Mouse (Mus musculus): ENCODE data around the gene Armc8. TPM values are rescaled to one million over a fixed set of nuclear protein-coding genes. Genes with fewer than 3 reads are reported as not detected.

The Armc8 gene
- polyA plus RNA-seq, 1 experiment: 23.9 TPM

DNA sequence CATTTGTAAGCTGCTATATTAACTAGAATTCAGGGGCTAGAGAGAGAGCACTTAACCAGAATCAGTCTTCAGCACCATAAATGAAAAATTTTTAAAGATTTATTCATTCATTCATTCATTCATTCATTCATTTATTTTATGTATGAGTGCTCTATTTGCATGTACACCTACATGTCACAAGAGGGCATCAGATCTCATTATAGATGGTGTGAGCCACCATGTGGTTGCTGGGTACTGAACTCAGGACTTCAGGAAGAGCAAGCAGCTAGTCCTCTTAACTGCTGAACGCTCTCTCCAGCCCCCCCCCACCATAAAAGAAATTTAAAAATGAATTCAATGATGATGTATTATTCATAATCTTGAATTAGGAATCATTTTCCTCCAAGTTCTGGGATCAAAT, 22.4 kb downstream of the Armc8 start:
- Histone ChIP-seq H3K4me3 (ENCODE audit: insufficient read depth, low read length) (no peak overlapping the region), H3K4me1 (ENCODE audit: control insufficient read depth, insufficient read depth, low read length) (no peaks in the 10 kb centered on the region), H3K27ac (ENCODE audit: insufficient read depth, low read length) (no peak overlapping the region)
- TF ChIP-seq CTCF (IDR thresholded peaks at IDR 0.05; ENCODE audit: borderline replicate concordance, insufficient read depth, low read length): no peak
- TF ChIP-seq POLR2A (IDR thresholded peaks at IDR 0.05; ENCODE audit: low read depth, low read length): no peak

GRCm38 (mm10) chr9:99531865-99532264, 36.8 kb downstream of the Armc8 start:
- TF ChIP-seq CTCF (IDR thresholded peaks at IDR 0.05; ENCODE audit: borderline replicate concordance, insufficient read depth, low read length) (no peak), POLR2A (IDR thresholded peaks at IDR 0.05; ENCODE audit: low read depth, low read length) (no peak)
- no peak overlapping the region for H3K27ac ChIP-seq (ENCODE audit: insufficient read depth, low read length)
- no peak overlapping the region for H3K4me3 ChIP-seq (ENCODE audit: insufficient read depth, low read length)
- H3K4me1 ChIP-seq (ENCODE audit: control insufficient read depth, insufficient read depth, low read length): no peaks in the 10 kb centered on the region

DNA sequence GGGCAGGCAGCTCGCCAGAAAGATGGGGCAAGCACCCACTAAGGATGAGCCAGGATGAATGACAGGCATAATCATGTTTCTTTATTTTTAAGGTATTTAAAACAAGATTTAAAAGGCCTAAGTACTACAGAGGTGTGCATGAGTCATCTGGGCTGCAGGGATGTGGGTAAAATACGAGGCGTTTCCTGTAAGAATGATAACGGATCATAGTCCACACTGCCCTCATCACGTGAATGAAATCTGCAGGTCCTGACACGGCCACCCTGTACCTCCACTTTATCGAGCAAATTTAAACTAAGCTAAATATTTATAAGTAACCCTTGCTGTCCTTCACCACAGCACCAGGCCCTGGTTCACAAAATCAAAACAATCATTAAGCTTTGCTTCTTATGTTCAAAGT, 62.8 kb downstream of the Armc8 start:
- Histone ChIP-seq H3K4me1 (ENCODE audit: control insufficient read depth, insufficient read depth, low read length) (no peaks in the 10 kb centered on the region), H3K4me3 (ENCODE audit: insufficient read depth, low read length) (no peak overlapping the region), H3K27ac (ENCODE audit: insufficient read depth, low read length) (no peak overlapping the region)
- TF ChIP-seq CTCF (IDR thresholded peaks at IDR 0.05; ENCODE audit: borderline replicate concordance, insufficient read depth, low read length) (no peak), POLR2A (IDR thresholded peaks at IDR 0.05; ENCODE audit: low read depth, low read length) (no peak)

DNA sequence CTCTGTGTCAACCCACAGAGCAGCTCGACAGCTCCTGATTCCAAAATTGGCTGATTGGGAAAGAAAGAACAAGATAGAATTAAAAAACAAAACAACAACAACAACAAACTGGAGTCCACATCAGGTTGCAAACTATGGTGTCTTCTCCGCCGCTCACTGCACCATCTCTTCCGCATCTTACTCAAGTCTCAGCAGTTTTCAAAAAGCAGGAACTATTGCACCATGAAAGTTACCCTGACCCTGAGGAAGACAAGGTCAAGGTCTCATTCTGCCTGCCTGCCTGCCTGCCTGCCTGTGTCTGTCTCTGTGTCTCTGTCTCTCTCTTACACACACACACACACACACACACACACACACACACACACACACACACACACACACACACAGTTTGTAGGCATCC, 69.4 kb downstream of the Armc8 start:
- H3K4me3 ChIP-seq (ENCODE audit: insufficient read depth, low read length): no peak overlapping the region
- TF ChIP-seq CTCF (IDR thresholded peaks at IDR 0.05; ENCODE audit: borderline replicate concordance, insufficient read depth, low read length) (no peak), POLR2A (IDR thresholded peaks at IDR 0.05; ENCODE audit: low read depth, low read length) (no peak)
- no peak overlapping the region for H3K27ac ChIP-seq (ENCODE audit: insufficient read depth, low read length)
- H3K4me1 ChIP-seq (ENCODE audit: control insufficient read depth, insufficient read depth, low read length): no peaks in the 10 kb centered on the region

DNA sequence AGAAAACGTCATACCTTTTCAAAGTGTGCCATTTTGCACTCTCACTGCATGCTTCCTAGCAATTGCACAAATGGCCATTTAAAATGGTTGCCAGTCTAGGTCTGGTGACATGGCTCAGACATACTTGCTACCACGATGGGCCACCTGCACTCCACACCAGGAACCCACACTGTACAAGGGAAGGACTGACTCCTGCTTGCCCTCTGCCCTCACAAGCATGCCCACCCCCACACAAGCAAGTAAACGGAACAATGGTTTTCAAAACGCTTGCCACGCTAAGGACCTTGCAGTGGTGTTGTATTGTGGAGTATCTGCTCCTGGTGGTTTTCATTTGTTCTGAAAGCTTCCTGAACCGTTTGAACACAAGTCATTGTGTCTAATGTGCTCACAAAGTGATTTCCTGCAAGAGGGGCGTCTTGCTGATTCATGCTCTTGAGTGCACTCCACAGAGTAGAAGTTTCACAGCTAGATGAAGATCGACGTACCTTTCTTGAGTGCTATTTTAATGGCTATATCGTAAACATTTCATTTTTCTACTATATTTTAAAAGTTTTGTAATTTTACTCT, 76.0 kb downstream of the Armc8 start:
- H3K4me3 ChIP-seq (ENCODE audit: insufficient read depth, low read length): no peak overlapping the region
- no peaks in the 10 kb centered on the region for H3K4me1 ChIP-seq (ENCODE audit: control insufficient read depth, insufficient read depth, low read length)
- TF ChIP-seq CTCF (IDR thresholded peaks at IDR 0.05; ENCODE audit: borderline replicate concordance, insufficient read depth, low read length) (no peak), POLR2A (IDR thresholded peaks at IDR 0.05; ENCODE audit: low read depth, low read length) (no peak)
- H3K27ac ChIP-seq (ENCODE audit: insufficient read depth, low read length): no peak overlapping the region

- Histone ChIP-seq H3K27ac (ENCODE audit: insufficient read depth, low read length) (no peak overlapping the region), H3K4me3 (ENCODE audit: insufficient read depth, low read length) (no peak overlapping the region), H3K4me1 (ENCODE audit: control insufficient read depth, insufficient read depth, low read length) (no peaks in the 10 kb centered on the region)
- TF ChIP-seq CTCF (IDR thresholded peaks at IDR 0.05; ENCODE audit: borderline replicate concordance, insufficient read depth, low read length): no peak
- TF ChIP-seq POLR2A (IDR thresholded peaks at IDR 0.05; ENCODE audit: low read depth, low read length): no peak
Observed at GRCm38 (mm10) chr9:99491050-99491449, 77.6 kb downstream of the Armc8 start.

DNA sequence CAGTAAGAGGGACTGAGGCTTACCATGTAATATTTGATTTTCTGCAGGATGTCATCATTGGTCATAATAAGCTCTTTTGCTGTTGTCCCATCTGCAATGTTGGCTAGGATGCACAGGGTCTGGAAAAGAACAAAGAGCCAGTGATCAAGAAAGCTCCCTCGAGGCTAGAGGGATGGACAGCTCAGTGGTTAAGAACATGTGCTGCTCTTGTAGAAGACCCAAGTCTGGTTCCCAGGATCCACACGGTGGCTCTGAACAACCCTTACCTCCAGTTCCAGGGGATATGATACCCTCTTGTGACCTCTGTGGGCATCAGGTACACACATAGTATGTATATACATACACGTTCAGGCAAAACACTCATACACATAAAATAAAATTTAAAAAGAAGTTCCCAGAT, 80.9 kb downstream of the Armc8 start:
- TF ChIP-seq CTCF (IDR thresholded peaks at IDR 0.05; ENCODE audit: borderline replicate concordance, insufficient read depth, low read length) (no peak), POLR2A (IDR thresholded peaks at IDR 0.05; ENCODE audit: low read depth, low read length) (no peak)
- no peak overlapping the region for H3K27ac ChIP-seq (ENCODE audit: insufficient read depth, low read length)
- no peak overlapping the region for H3K4me3 ChIP-seq (ENCODE audit: insufficient read depth, low read length)
- no peaks in the 10 kb centered on the region for H3K4me1 ChIP-seq (ENCODE audit: control insufficient read depth, insufficient read depth, low read length)

- no peaks in the 10 kb centered on the region for H3K4me1 ChIP-seq (ENCODE audit: control insufficient read depth, insufficient read depth, low read length)
- TF ChIP-seq POLR2A (IDR thresholded peaks at IDR 0.05; ENCODE audit: low read depth, low read length): no peak
- no peak for TF ChIP-seq CTCF (IDR thresholded peaks at IDR 0.05; ENCODE audit: borderline replicate concordance, insufficient read depth, low read length)
Observed at GRCm38 (mm10) chr9:99487126-99487695, 81.5 kb downstream of the Armc8 start.

DNA sequence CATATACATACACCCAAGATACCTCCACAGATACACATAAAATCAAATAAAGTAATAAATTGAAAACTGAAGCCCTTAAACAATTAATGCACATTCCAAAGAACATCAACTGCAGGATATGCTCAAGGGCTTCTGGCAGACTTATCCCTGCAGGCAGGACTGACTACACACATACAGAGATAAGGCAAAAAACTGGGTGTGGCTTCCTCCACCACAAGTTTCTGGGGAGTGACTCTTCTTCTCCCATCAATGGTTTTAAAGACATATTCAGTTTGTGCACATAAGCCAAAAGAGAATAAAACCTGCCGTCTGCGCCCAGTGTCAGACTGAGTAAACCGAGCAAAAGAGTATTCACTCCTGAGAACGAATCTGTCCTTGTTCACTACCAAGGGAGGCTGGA, 83.6 kb downstream of the Armc8 start:
- Histone ChIP-seq H3K27ac (ENCODE audit: insufficient read depth, low read length) (no peak overlapping the region), H3K4me3 (ENCODE audit: insufficient read depth, low read length) (no peak overlapping the region), H3K4me1 (ENCODE audit: control insufficient read depth, insufficient read depth, low read length) (no peaks in the 10 kb centered on the region)
- no peak for TF ChIP-seq CTCF (IDR thresholded peaks at IDR 0.05; ENCODE audit: borderline replicate concordance, insufficient read depth, low read length)
- no peak for TF ChIP-seq POLR2A (IDR thresholded peaks at IDR 0.05; ENCODE audit: low read depth, low read length)

More at GRCm38 (mm10) chr9:99487126-99487695, 81.5 kb downstream of the Armc8 start:
- Histone ChIP-seq H3K27ac (ENCODE audit: insufficient read depth, low read length) (no peak overlapping the region), H3K4me3 (ENCODE audit: insufficient read depth, low read length) (no peak overlapping the region)

- TF ChIP-seq POLR2A (IDR thresholded peaks at IDR 0.05; ENCODE audit: low read depth, low read length) (no peak), CTCF (IDR thresholded peaks at IDR 0.05; ENCODE audit: borderline replicate concordance, insufficient read depth, low read length) (no peak)
- Histone ChIP-seq H3K4me1 (ENCODE audit: control insufficient read depth, insufficient read depth, low read length) (no peaks in the 10 kb centered on the region), H3K4me3 (ENCODE audit: insufficient read depth, low read length) (no peak overlapping the region), H3K27ac (ENCODE audit: insufficient read depth, low read length) (no peak overlapping the region)
Observed at GRCm38 (mm10) chr9:99484632-99485031, 84.1 kb downstream of the Armc8 start.

Measured in embryonic fibroblast, embryonic 13.5 days (primary cell).